Mouse (Mus musculus): ENCODE results near the gene 1700049E17Rik1.
"Not testable (repeated sequence)": the region's sequence is repeated elsewhere in the genome, so short reads cannot be mapped to it uniquely, and the experiment has no call there.

Gene 1700049E17Rik1

DNA sequence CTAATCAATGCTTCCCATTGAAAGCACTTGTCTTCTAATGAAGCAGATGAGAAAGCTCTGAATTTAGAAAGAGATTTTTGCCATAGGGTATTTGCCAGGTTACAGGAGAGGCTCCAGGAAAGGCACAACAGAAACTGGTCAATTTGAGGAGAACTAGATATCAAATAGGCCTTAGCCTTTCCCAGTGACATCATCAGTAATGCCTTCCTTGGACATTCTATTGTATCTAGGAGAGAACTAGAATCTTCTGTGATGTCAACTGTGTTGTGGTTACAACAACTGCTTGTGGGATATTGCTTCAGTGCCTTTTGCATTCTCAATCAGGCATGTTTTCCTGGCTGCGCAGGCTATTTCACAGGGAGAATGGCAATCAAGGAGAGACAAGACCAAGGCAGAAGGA lies at the start of gene 1700049E17Rik1:
Gene 1700049E17Rik1 (plus strand): TSS at position 301 of the 400 bp plus-strand sequence.
- DNase-seq, result not testable (repeated sequence)

DNA sequence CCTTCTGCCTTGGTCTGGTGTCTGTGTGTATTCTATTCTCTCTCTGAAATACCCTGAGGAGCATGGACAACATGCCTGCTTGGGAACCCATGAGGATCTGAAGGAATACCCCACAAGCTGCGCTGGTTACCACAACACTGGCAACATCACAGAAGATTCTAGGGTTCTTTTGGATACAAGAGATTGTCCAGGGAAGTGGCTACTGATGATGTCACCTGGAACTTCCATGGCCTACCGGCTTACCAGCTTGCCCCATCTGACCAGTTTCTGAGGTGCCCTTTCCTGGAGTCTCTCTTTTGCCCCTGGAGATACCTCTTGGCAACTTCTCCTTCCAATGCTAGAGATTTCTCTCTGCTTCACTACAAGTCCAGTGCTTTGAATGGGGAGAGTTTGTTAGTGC lies 17.6 kb upstream of the 1700049E17Rik1 start, which contains the start of gene Gm7980:
Gene Gm7980 (minus strand): TSS at position 101 of the 400 bp plus-strand sequence.
- DNase-seq, result not testable (repeated sequence)

- DNase-seq, result not testable (repeated sequence)
Observed at GRCm38 (mm10) chr14:41943695-41944094, 18.9 kb downstream of the 1700049E17Rik1 start, which contains the start of gene 1700024B05Rik. 1700024B05Rik (plus strand) TSS chr14:41943995.

GRCm38 (mm10) chr14:41964095-41964494 lies 39.3 kb downstream of the 1700049E17Rik1 start:
- not testable (repeated sequence) for DNase-seq

DNA sequence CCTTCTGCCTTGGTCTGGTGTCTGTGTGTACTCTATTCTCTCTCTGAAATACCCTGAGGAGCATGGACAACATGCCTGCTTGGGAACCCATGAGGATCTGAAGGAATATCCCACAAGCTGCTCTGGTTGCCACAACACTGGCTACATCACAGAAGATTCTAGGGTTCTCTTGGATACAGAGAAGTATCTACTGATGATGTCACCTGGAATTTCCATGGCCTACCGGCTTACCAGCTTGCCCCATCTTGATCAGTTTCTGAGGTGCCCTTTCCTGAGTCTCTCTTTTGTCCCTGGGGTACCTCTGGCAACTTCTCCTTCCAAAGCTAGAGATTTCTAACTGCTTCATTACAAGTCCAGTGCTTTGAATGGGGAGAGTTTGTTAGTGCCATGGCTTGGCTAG lies 43.1 kb downstream of the 1700049E17Rik1 start, which contains the start of gene Gm6401:
Gene Gm6401 (minus strand): TSS at position 101 of the 400 bp plus-strand sequence.
- not testable (repeated sequence) for DNase-seq

- not testable (repeated sequence) for DNase-seq
Observed at GRCm38 (mm10) chr14:41968596-41968995, 43.8 kb downstream of the 1700049E17Rik1 start.
